Mouse (Mus musculus) ES-Bruce4 (cell line): Measurements from ENCODE around the gene Saa2.

Experiments used
- CTCF ChIP-seq: IDR thresholded peaks from one replicate; pipeline ENCODE4 v1.8.1; 2011; ENCODE audit warnings: low read depth, low read length
- EP300 ChIP-seq: IDR thresholded peaks from 2 replicates; pipeline ENCODE4 v1.6.1; 2011; ENCODE audit warnings: low read depth, low read length; ENCODE audit not compliant: insufficient read depth

DNA sequence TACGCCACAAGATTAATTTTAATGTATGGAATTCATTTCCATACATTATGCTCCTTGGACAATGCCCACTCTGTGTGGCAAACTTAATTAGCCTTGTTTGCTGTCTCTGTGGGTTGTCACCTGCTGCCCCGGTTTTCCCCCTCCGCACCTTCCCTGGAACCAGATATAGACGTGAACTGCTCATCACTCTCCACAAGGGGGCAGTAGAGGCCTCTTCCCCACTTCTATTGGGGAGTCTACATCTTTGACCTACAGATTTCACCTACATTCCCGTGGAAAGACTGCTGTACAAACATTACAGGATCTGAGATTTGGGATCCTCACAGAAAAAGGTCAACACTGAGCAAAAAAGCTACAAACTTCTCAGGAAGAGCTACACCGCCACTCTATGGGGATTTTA, 37.1 kb upstream of the Saa2 start:
- TF ChIP-seq CTCF, result peak; percentile 63
- TF ChIP-seq EP300, result no peak
